Mouse (Mus musculus): ENCODE measurements around the gene Med29. TPM values are rescaled to one million over a fixed set of nuclear protein-coding genes. Genes with fewer than 3 reads are reported as not detected.

Gene Med29
- polyA plus RNA-seq (2015; fragmentation: Nextera tagmentation; extraction: Ambion mirVana): 42.7 and 47.2 TPM in 2 replicates

GRCm38 (mm10) chr7:28392429-28393271 is at the start of gene Med29, which contains the start of gene Paf1:
TSS of gene Med29 (minus strand) at chr7:28392708.
TSS of gene Paf1 (plus strand) at chr7:28392951.
- ATAC-seq: peak; percentile 98
- H3K27ac ChIP-seq (ENCODE audit: low read depth, low read length): peak within 1 kb of the TSS; percentile 80
- WGBS: under 1% methylated on average over 58 of the region's 58 CpGs
- H3K27me3 ChIP-seq (replicated peaks; ENCODE audit: control insufficient read depth, insufficient read depth, low read length): no peaks in the 10 kb centered on the region
- H3K4me1 ChIP-seq (ENCODE audit: control insufficient read depth, insufficient read depth, low read depth, low read length): peaks cover 13% of the 10 kb centered on the region
- H3K4me3 ChIP-seq (ENCODE audit: low read length): peak within 1 kb of the TSS; percentile 97
- peak within 1 kb of the TSS; percentile 91 for H3K4me2 ChIP-seq (ENCODE audit: low read length)
- no peaks in the 10 kb centered on the region for H3K9me3 ChIP-seq (ENCODE audit: control insufficient read depth, low read length)
- H3K9ac ChIP-seq (ENCODE audit: low read depth, low read length): peak within 1 kb of the TSS; percentile 89
- H3K36me3 ChIP-seq (ENCODE audit: control insufficient read depth, insufficient read depth, low read length): peaks cover 41% of the 10 kb centered on the region

- no peak for ATAC-seq
- peaks cover 2% of the 10 kb centered on the region; the same call in 1 of the 2 replicates for H3K27me3 ChIP-seq (replicated peaks; ENCODE audit: control insufficient read depth, insufficient read depth, low read length)
- H3K27ac ChIP-seq (ENCODE audit: low read depth, low read length): no peak overlapping the region
- no peak overlapping the region for H3K4me2 ChIP-seq (ENCODE audit: low read length)
- H3K4me3 ChIP-seq (ENCODE audit: low read length): no peak overlapping the region
- H3K9me3 ChIP-seq (ENCODE audit: control insufficient read depth, low read length): no peaks in the 10 kb centered on the region
- no peak overlapping the region for H3K9ac ChIP-seq (ENCODE audit: low read depth, low read length)
- 90% methylated on average over 12 of the region's 14 CpGs for WGBS
- H3K36me3 ChIP-seq (ENCODE audit: control insufficient read depth, insufficient read depth, low read length): no peaks in the 10 kb centered on the region
- H3K4me1 ChIP-seq (ENCODE audit: control insufficient read depth, insufficient read depth, low read depth, low read length): no peaks in the 10 kb centered on the region
Observed at GRCm38 (mm10) chr7:28441776-28442485, 49.4 kb upstream of the Med29 start.

- H3K9me3 ChIP-seq (ENCODE audit: control insufficient read depth, low read length): no peaks in the 10 kb centered on the region
- H3K36me3 ChIP-seq (ENCODE audit: control insufficient read depth, insufficient read depth, low read length): no peaks in the 10 kb centered on the region
- H3K9ac ChIP-seq (ENCODE audit: low read depth, low read length): no peak overlapping the region
- no peak for ATAC-seq
- H3K27ac ChIP-seq (ENCODE audit: low read depth, low read length): no peak overlapping the region
- H3K4me1 ChIP-seq (ENCODE audit: control insufficient read depth, insufficient read depth, low read depth, low read length): no peaks in the 10 kb centered on the region
- no peak overlapping the region for H3K4me3 ChIP-seq (ENCODE audit: low read length)
- no peak overlapping the region for H3K4me2 ChIP-seq (ENCODE audit: low read length)
- no peaks in the 10 kb centered on the region for H3K27me3 ChIP-seq (replicated peaks; ENCODE audit: control insufficient read depth, insufficient read depth, low read length)
- 64% methylated on average over 2 of the region's 2 CpGs for WGBS
Observed at GRCm38 (mm10) chr7:28440739-28441138, 48.2 kb upstream of the Med29 start.

GRCm38 (mm10) chr7:28438771-28439170 is 46.3 kb upstream of the Med29 start:
- Histone ChIP-seq H3K4me2 (ENCODE audit: low read length) (no peak overlapping the region), H3K4me1 (ENCODE audit: control insufficient read depth, insufficient read depth, low read depth, low read length) (peaks cover 16% of the 10 kb centered on the region), H3K9ac (ENCODE audit: low read depth, low read length) (no peak overlapping the region), H3K36me3 (ENCODE audit: control insufficient read depth, insufficient read depth, low read length) (no peaks in the 10 kb centered on the region), H3K4me3 (ENCODE audit: low read length) (no peak overlapping the region), H3K9me3 (ENCODE audit: control insufficient read depth, low read length) (no peaks in the 10 kb centered on the region), H3K27me3 (replicated peaks; ENCODE audit: control insufficient read depth, insufficient read depth, low read length) (no peaks in the 10 kb centered on the region), H3K27ac (ENCODE audit: low read depth, low read length) (no peak overlapping the region)
- WGBS: 90% methylated on average over 2 of the region's 2 CpGs
- ATAC-seq: no peak

GRCm38 (mm10) chr7:28437964-28438363 is 45.5 kb upstream of the Med29 start:
- H3K27ac ChIP-seq (ENCODE audit: low read depth, low read length): no peak overlapping the region
- no peaks in the 10 kb centered on the region for H3K36me3 ChIP-seq (ENCODE audit: control insufficient read depth, insufficient read depth, low read length)
- H3K4me1 ChIP-seq (ENCODE audit: control insufficient read depth, insufficient read depth, low read depth, low read length): peaks cover 24% of the 10 kb centered on the region
- no peak for ATAC-seq
- no peaks in the 10 kb centered on the region for H3K27me3 ChIP-seq (replicated peaks; ENCODE audit: control insufficient read depth, insufficient read depth, low read length)
- H3K9ac ChIP-seq (ENCODE audit: low read depth, low read length): no peak overlapping the region
- H3K4me3 ChIP-seq (ENCODE audit: low read length): no peak overlapping the region
- no peaks in the 10 kb centered on the region for H3K9me3 ChIP-seq (ENCODE audit: control insufficient read depth, low read length)
- H3K4me2 ChIP-seq (ENCODE audit: low read length): no peak overlapping the region

GRCm38 (mm10) chr7:28436932-28437570 is 44.5 kb upstream of the Med29 start, which contains the start of gene Gmfg:
TSS of gene Gmfg (plus strand) at chr7:28437447.
- no peaks in the 10 kb centered on the region for H3K36me3 ChIP-seq (ENCODE audit: control insufficient read depth, insufficient read depth, low read length)
- WGBS: 3% methylated on average over 16 of the region's 16 CpGs
- H3K4me2 ChIP-seq (ENCODE audit: low read length): peak within 1 kb of the TSS; percentile 62
- no peaks in the 10 kb centered on the region for H3K9me3 ChIP-seq (ENCODE audit: control insufficient read depth, low read length)
- peak; percentile 31 for ATAC-seq
- peak within 1 kb of the TSS; percentile 59 for H3K4me3 ChIP-seq (ENCODE audit: low read length)
- H3K4me1 ChIP-seq (ENCODE audit: control insufficient read depth, insufficient read depth, low read depth, low read length): peaks cover 33% of the 10 kb centered on the region
- no peaks in the 10 kb centered on the region for H3K27me3 ChIP-seq (replicated peaks; ENCODE audit: control insufficient read depth, insufficient read depth, low read length)
- peak within 1 kb of the TSS; percentile 82 for H3K27ac ChIP-seq (ENCODE audit: low read depth, low read length)
- H3K9ac ChIP-seq (ENCODE audit: low read depth, low read length): peak within 1 kb of the TSS; percentile 75

GRCm38 (mm10) chr7:28436271-28436904 is 43.9 kb upstream of the Med29 start:
- Histone ChIP-seq H3K9me3 (ENCODE audit: control insufficient read depth, low read length) (no peaks in the 10 kb centered on the region), H3K27ac (ENCODE audit: low read depth, low read length) (peak overlapping the region; percentile 82), H3K9ac (ENCODE audit: low read depth, low read length) (peak overlapping the region; percentile 91), H3K4me3 (ENCODE audit: low read length) (peak overlapping the region; percentile 88), H3K27me3 (replicated peaks; ENCODE audit: control insufficient read depth, insufficient read depth, low read length) (no peaks in the 10 kb centered on the region), H3K4me2 (ENCODE audit: low read length) (peak overlapping the region; percentile 62), H3K4me1 (ENCODE audit: control insufficient read depth, insufficient read depth, low read depth, low read length) (peaks cover 34% of the 10 kb centered on the region), H3K36me3 (ENCODE audit: control insufficient read depth, insufficient read depth, low read length) (no peaks in the 10 kb centered on the region)
- WGBS: 0% methylated on average over 45 of the region's 64 CpGs
- peak; percentile 99 for ATAC-seq

- ATAC-seq: peak; percentile 40
- H3K9ac ChIP-seq (ENCODE audit: low read depth, low read length): peak overlapping the region; percentile 91
- peak overlapping the region; percentile 77 for H3K27ac ChIP-seq (ENCODE audit: low read depth, low read length)
- peak overlapping the region; percentile 88 for H3K4me3 ChIP-seq (ENCODE audit: low read length)
- H3K4me1 ChIP-seq (ENCODE audit: control insufficient read depth, insufficient read depth, low read depth, low read length): peaks cover 34% of the 10 kb centered on the region
- H3K4me2 ChIP-seq (ENCODE audit: low read length): peak overlapping the region; percentile 86
- H3K9me3 ChIP-seq (ENCODE audit: control insufficient read depth, low read length): no peaks in the 10 kb centered on the region
- whole genome bisulfite sequencing: 0% methylated on average over 16 of the region's 70 CpGs
- H3K36me3 ChIP-seq (ENCODE audit: control insufficient read depth, insufficient read depth, low read length): no peaks in the 10 kb centered on the region
- no peaks in the 10 kb centered on the region for H3K27me3 ChIP-seq (replicated peaks; ENCODE audit: control insufficient read depth, insufficient read depth, low read length)
Observed at GRCm38 (mm10) chr7:28435660-28436259, 43.3 kb upstream of the Med29 start.
